Mouse (Mus musculus) bone marrow macrophage, adult 2 months (primary cell): ENCODE results near the gene Gm10061. TPM values are rescaled to one million over a fixed set of nuclear protein-coding genes. Genes with fewer than 3 reads are reported as not detected.
"Not testable (repeated sequence)": the region's sequence is repeated elsewhere in the genome, so short reads cannot be mapped to it uniquely, and the experiment has no call there.

Experiments used
- H3K27ac ChIP-seq: 2 replicates; pipeline ENCODE4 v1.5.1; 2012; ENCODE audit warnings: low read depth, low read length; ENCODE audit not compliant: insufficient read depth
- H3K4me1 ChIP-seq: 2 replicates; pipeline ENCODE4 v1.6.1; 2012; ENCODE audit warnings: low read length; ENCODE audit not compliant: control insufficient read depth, insufficient read depth
- H3K4me3 ChIP-seq: 2 replicates; pipeline ENCODE4 v1.5.1; 2012; ENCODE audit warnings: mild to moderate bottlenecking, low read length, moderate library complexity; ENCODE audit not compliant: insufficient read depth
- CTCF ChIP-seq: IDR thresholded peaks from 2 replicates; pipeline ENCODE4 v1.5.1; 2012; ENCODE audit warnings: low read depth, mild to moderate bottlenecking, low read length, moderate library complexity
- POLR2A ChIP-seq: IDR thresholded peaks from 2 replicates; pipeline ENCODE4 v1.6.1; 2012; ENCODE audit warnings: mild to moderate bottlenecking, low read depth, low read length, borderline replicate concordance
- polyA plus RNA-seq: library from polyadenylated mRNA; stranded (reverse); fragments of >200 nt; gene quantifications from 2 replicates; pipeline ENCODE4 v1.2.4, GENCODE M21; 2012; ENCODE audit not compliant: missing spikeins, insufficient read depth, insufficient read length

Gm10061 gene
- polyA plus RNA-seq = not detected in 2 replicates

DNA sequence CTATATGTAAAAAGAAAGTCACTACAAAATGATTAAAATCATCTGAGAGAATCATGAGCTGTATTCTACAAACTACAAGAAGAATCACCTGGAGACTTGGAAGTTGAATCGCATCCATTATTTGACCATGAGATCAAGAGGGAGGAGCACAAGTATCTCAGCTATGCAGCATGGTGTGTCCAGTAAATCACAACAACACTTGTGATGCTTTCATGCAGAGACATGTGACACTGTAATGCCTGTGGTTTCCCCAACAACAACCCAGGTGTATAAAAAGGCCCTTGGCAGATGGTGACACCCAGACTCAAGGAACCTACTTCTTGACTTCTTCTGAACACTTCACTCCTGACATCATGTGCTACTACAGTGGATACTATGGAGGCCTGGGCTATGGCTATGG lies at the start of gene Gm10061:
TSS of gene Gm10061 (plus strand) at position 301 of the 400 bp plus-strand sequence.
- no peaks in the 10 kb centered on the region for H3K4me1 ChIP-seq
- no peak within 1 kb of the TSS for H3K4me3 ChIP-seq
- TF ChIP-seq POLR2A (no peak), CTCF (no peak)
- no peak within 1 kb of the TSS for H3K27ac ChIP-seq

DNA sequence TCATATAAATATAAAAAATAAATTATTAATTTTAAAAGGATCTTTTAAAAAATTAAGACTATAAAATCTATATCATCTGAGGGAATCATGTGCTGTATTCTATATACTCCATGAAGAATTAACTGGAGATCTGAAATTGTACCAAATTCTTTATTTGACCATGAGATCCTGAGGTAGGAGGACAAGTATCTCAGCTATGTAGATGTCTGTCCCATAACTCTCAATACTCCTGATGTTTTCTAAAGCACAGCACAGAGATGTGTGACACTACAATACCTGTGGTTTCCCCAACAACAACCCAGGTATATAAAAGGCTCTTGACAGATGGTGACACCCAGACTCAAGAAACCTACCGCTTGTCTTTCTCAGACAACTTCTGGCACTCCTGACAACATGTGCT lies 10.3 kb upstream of the Gm10061 start, which contains the start of gene Gm6358:
TSS of gene Gm6358 (plus strand) at position 301 of the 400 bp plus-strand sequence.
- no peaks in the 10 kb centered on the region for H3K4me1 ChIP-seq
- TF ChIP-seq POLR2A = no peak
- TF ChIP-seq CTCF = no peak
- no peak within 1 kb of the TSS for H3K4me3 ChIP-seq
- H3K27ac ChIP-seq = no peak within 1 kb of the TSS

- Histone ChIP-seq H3K4me1 (no peaks in the 10 kb centered on the region), H3K27ac (no peak within 1 kb of the TSS), H3K4me3 (no peak within 1 kb of the TSS)
- TF ChIP-seq CTCF (no peak), POLR2A (no peak)
Measured at GRCm38 (mm10) chr16:89157652-89158051, 6.8 kb downstream of the Gm10061 start, which contains the start of gene Gm9789. TSS of gene Gm9789 (plus strand) at chr16:89157952.

DNA sequence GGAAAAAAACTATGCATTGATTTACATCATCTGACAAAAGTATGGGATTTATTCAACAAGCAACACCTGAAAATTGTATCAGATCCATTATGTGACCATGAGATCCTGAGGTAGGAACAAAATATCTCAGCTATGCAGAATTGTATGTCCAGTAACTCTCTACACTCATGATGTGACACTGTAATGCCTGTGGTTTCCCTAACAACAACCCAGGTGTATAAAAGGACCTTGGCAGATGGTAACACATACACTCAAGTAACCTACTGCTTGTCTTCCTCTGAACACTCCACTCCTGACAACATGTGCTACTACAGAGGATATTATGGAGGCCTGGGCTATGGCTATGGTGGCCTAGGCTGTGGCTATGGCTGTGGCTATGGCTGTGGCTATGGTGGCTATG lies 18.3 kb downstream of the Gm10061 start, which contains the start of gene Gm7735:
TSS of gene Gm7735 (plus strand) at position 301 of the 400 bp plus-strand sequence.
- not testable (repeated sequence) for H3K4me3 ChIP-seq, H3K4me1 ChIP-seq, H3K27ac ChIP-seq

DNA sequence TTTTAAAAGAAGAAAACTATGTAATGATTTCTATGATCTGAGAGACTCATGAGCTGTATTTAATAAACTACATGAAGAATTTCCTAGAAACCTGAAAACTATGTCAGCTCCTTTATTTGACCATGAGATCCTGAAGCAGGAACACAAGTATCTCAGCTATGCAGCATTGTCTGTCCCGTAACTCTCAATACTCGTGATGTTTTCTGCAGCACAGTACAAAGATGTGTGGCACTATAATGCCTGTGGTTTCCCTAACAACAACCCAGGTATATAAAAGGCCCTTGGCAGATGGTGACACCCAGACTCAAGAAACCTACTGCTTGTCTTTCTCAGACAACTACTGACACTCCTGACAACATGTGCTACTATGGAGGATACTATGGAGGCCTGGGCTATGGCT lies 23.5 kb downstream of the Gm10061 start, which contains the start of gene 1110057P08Rik:
TSS of gene 1110057P08Rik (plus strand) at position 301 of the 400 bp plus-strand sequence.
- Histone ChIP-seq H3K27ac (no peak within 1 kb of the TSS), H3K4me1 (no peaks in the 10 kb centered on the region), H3K4me3 (no peak within 1 kb of the TSS)
- TF ChIP-seq CTCF = no peak
- no peak for TF ChIP-seq POLR2A

GRCm38 (mm10) chr16:89188621-89189020 lies 37.7 kb downstream of the Gm10061 start:
- Histone ChIP-seq H3K4me1 (no peaks in the 10 kb centered on the region), H3K27ac (no peak overlapping the region), H3K4me3 (no peak overlapping the region)
- TF ChIP-seq POLR2A (no peak), CTCF (no peak)

Other genes starting within 250 kb of the Gm10061 start
- gene Krtap19-9b, start 218.8 kb upstream of the Gm10061 start, polyA plus RNA-seq = not detected in 2 replicates
- gene Krtap16-3, start 188.2 kb upstream of the Gm10061 start, polyA plus RNA-seq = not detected in 2 replicates
- gene Krtap22-2, start 140.3 kb upstream of the Gm10061 start, polyA plus RNA-seq = not detected in 2 replicates
- gene Gm10229, start 135.8 kb upstream of the Gm10061 start, polyA plus RNA-seq = not detected in 2 replicates
- gene Krtap6-1, start 119.4 kb upstream of the Gm10061 start, polyA plus RNA-seq = not detected in 2 replicates
- not detected in 2 replicates for gene Gm10228, start 109.6 kb upstream of the Gm10061 start, polyA plus RNA-seq
- gene Krtap6-5, start 103.2 kb upstream of the Gm10061 start, polyA plus RNA-seq = not detected in 2 replicates
- not detected in 2 replicates for gene 1110025L11Rik, start 87.1 kb upstream of the Gm10061 start, polyA plus RNA-seq
- not detected in 2 replicates for gene Krtap6-3, start 67.1 kb upstream of the Gm10061 start, polyA plus RNA-seq
- not detected in 2 replicates for gene Gm6358, start 10.2 kb upstream of the Gm10061 start, polyA plus RNA-seq
- gene Gm9789, start 6.9 kb downstream of the Gm10061 start, polyA plus RNA-seq = not detected in 2 replicates
- gene Gm7735, start 18.4 kb downstream of the Gm10061 start, polyA plus RNA-seq = not detected in 2 replicates
- gene 1110057P08Rik, start 23.6 kb downstream of the Gm10061 start, polyA plus RNA-seq = not detected in 2 replicates
- not detected in 2 replicates for gene Krtap20-2, start 54.8 kb downstream of the Gm10061 start, polyA plus RNA-seq